Mouse (Mus musculus) thymus, adult 2 months (tissue): Measurements from ENCODE around the gene Fam174a. TPM values are rescaled to one million over a fixed set of nuclear protein-coding genes. Genes with fewer than 3 reads are reported as not detected.

Experiments used
- DNase-seq: peaks from one replicate; pipeline ENCODE4 v3.0.0; 2021
- H3K27ac ChIP-seq: fragments of 200-500 bp; 2 replicates; pipeline ENCODE4 v1.5.1; 2012; ENCODE audit warnings: low read length, control low read depth; ENCODE audit not compliant: control insufficient read depth, insufficient read depth
- H3K27me3 ChIP-seq: fragments of 200-500 bp; 2 replicates; pipeline ENCODE4 v1.6.1; 2012; ENCODE audit warnings: mild to moderate bottlenecking, low read length, moderate library complexity, mixed read lengths; ENCODE audit not compliant: control insufficient read depth, insufficient read depth
- H3K36me3 ChIP-seq: fragments of 200-500 bp; 2 replicates; pipeline ENCODE4 v1.6.1; 2012; ENCODE audit warnings: mild to moderate bottlenecking, low read length, moderate library complexity; ENCODE audit not compliant: control insufficient read depth, insufficient read depth
- H3K4me1 ChIP-seq: fragments of 200-500 bp; replicated peaks from 2 replicates; pipeline ENCODE4 v1.6.1; 2012; ENCODE audit warnings: low read length; ENCODE audit not compliant: control insufficient read depth, insufficient read depth
- H3K4me3 ChIP-seq: fragments of 200-500 bp; 2 replicates; pipeline ENCODE4 v1.5.1; 2012; ENCODE audit warnings: mild to moderate bottlenecking, low read length, control low read depth, moderate library complexity; ENCODE audit not compliant: control insufficient read depth, insufficient read depth
- CTCF ChIP-seq: fragments of 200-500 bp; IDR thresholded peaks from 2 replicates; pipeline ENCODE4 v1.5.1; 2012; ENCODE audit warnings: mild to moderate bottlenecking, control low read depth, low read length, moderate library complexity, borderline replicate concordance; ENCODE audit not compliant: control insufficient read depth, poor library complexity, insufficient read depth; ENCODE audit errors: extremely low read depth
- POLR2A ChIP-seq: fragments of 200-500 bp; IDR thresholded peaks from 2 replicates; pipeline ENCODE4 v1.6.1; 2012; ENCODE audit warnings: mild to moderate bottlenecking, low read length, control low read depth, moderate library complexity; ENCODE audit not compliant: control insufficient read depth, poor library complexity, insufficient read depth; ENCODE audit errors: extremely low read depth
- WGBS: fragments of 180-500 bp; shearing (Covaris S2); methylation state at CpG from one replicate; pipeline ENCODE4 v1.1.7; 2018; 5-methylcytosine and 5-hydroxymethylcytosine counted together
- polyA plus RNA-seq: library from polyadenylated mRNA; depleted of rRNA; stranded (reverse); fragments of >200 nt; gene quantifications from 2 replicates; pipeline ENCODE4 v1.2.3, GENCODE M21; 2012; rRNA removed

Fam174a gene
- 15.9 and 18.4 TPM in 2 replicates for polyA plus RNA-seq

DNA sequence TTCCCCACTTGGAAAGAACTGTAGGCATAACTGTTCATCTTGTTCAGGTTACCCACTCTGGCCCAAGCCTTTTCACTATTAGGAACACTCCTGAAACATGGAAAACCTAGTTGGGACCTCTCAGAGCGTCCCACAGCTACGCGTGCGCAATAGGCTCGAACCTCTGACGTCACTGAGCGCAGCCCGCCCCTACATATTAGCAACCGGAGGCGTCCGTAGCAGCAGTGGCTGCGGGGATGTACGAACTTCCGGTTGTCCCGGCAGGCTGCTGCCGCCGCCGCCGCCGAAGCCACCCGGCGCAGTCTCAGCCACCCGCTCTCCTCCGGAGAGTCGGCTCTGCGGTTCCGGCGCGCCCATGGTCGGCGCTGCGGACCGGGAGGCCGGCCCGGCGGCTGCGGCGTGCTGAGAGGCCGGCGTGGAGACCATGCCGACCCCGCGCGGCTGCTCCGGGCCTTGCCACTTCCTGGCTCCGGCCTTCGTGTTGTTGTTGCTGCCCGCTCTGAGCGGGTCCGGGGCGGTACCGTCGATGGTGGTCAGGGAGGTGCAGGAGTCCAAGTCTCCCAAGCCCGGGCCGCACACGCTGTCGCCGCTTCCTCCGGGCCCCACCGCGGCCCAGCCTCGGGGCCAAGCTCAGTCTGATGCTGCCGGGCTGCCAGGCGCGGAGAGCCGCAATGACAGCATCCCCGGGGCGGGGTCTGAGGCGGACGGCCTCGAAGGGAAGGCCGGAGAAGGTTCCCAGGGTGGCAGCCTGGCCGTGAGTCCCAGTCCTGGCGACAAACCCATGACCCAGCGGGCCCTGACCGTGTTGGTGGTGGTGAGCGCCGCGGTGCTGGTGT, at the start of gene Fam174a:
Gene Fam174a, plus strand, starts transcription at position 231 of the 836 bp plus-strand sequence.
- Histone ChIP-seq H3K27ac (no peak within 1 kb of the TSS), H3K4me1 (peaks cover 4% of the 10 kb centered on the region), H3K27me3 (no peaks in the 10 kb centered on the region), H3K4me3 (peak within 1 kb of the TSS; percentile 84), H3K36me3 (no peaks in the 10 kb centered on the region)
- under 1% methylated on average over 77 of the region's 79 CpGs for WGBS
- peak; percentile 92 for DNase-seq
- TF ChIP-seq CTCF (peak; percentile 32; the same call in 1 of the 2 replicates), POLR2A (0 out of 2 replicates have a peak, but pooled peaks have one; percentile 20)

DNA sequence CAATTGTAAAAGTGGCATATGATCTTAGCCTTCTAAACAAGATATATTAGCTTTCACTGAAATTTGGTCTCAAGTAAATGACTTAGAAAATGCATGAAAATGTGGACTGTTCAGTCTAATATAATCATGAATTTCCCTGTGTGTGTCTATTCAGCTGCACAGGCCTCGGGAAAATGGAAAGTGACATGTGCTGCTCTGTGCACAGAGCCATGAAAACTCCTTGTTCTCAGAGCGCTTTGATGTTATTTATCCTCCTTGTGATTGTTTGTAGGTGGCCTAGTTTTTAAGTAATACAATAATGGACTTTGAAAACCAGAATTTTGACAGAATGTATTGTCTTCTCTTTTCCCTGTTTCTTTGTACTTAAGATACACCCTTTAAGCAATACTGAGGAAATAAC, 49.6 kb upstream of the Fam174a start:
- DNase-seq = no peak
- no peak overlapping the region for H3K27ac ChIP-seq
- no peaks in the 10 kb centered on the region for H3K27me3 ChIP-seq
- 82% methylated on average over 2 of the region's 2 CpGs for WGBS
- H3K4me3 ChIP-seq = no peak overlapping the region
- TF ChIP-seq CTCF = no peak
- TF ChIP-seq POLR2A = no peak
- peaks cover 11% of the 10 kb centered on the region for H3K4me1 ChIP-seq
- H3K36me3 ChIP-seq = no peaks in the 10 kb centered on the region

DNA sequence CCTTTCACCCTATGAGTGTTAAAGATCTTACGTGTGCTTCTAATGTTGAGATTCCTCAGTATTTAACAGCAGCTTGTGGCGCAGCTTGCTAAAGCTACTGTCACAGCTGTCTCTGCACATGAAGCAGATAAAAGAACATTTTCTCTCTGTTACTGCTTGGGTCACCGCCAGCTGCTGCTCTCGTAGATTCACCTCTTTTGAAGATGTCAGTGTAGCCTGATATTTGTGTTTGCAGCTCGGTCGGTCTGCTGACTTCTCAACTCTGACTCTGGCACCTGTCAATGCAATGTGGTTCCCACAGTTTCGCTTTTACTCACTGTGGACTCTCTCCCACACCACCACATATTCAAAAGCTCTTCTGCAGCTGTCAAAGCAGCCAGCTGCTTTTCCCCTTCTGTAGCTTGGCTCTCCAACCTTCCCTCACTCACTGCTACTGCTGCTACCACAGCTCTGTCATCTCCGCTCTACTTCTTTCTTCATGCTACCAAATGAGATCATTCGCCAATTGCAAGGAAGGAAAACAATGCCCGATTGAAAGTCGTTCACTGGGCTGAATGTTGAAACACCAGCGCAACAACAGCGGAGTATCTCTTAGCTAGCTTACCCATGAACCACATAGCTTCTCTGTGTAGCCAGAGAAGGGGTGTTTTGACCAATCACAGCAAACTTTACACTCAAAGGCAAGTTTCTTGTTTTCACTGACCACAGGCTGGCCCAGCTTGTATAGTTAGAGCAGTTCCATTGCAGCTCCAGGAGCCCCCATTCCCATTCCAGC, 45.3 kb upstream of the Fam174a start:
- 5% methylated on average over 13 of the region's 13 CpGs for WGBS
- peak; percentile 65 for DNase-seq

DNA sequence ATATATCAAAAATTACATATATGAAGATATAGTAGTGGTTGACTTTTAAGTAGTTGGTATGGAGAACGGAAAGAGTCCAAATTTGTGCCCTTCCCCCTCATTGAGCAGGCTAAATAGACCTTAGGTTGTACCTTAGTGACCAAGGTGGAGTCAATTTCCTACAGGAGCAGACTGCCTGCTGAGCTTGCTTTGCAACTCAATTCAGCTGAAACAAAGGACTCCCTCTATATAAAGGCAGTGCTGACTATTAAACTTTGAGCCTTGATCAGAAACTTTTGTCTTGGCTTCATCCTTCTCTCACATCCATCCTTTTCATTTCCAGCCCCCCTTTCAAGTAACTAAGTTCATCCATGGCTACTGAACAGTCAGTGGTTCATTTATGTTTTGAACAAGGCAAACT, 40.1 kb upstream of the Fam174a start:
- TF ChIP-seq CTCF (no peak), POLR2A (no peak)
- peaks cover 6% of the 10 kb centered on the region for H3K4me1 ChIP-seq
- H3K36me3 ChIP-seq = no peaks in the 10 kb centered on the region
- H3K4me3 ChIP-seq = no peak overlapping the region
- no peak for DNase-seq
- H3K27ac ChIP-seq = no peak overlapping the region
- H3K27me3 ChIP-seq = no peaks in the 10 kb centered on the region
- WGBS = 89% methylated on average over 1 of the region's 1 CpGs

More for the DNA sequence above, 45.3 kb upstream of the Fam174a start:
- Histone ChIP-seq H3K4me3 (peak overlapping the region; percentile 27), H3K4me1 (peaks cover 15% of the 10 kb centered on the region), H3K27ac (peak overlapping the region; percentile 88), H3K27me3 (no peaks in the 10 kb centered on the region), H3K36me3 (no peaks in the 10 kb centered on the region)
- TF ChIP-seq POLR2A (no peak), CTCF (no peak)

DNA sequence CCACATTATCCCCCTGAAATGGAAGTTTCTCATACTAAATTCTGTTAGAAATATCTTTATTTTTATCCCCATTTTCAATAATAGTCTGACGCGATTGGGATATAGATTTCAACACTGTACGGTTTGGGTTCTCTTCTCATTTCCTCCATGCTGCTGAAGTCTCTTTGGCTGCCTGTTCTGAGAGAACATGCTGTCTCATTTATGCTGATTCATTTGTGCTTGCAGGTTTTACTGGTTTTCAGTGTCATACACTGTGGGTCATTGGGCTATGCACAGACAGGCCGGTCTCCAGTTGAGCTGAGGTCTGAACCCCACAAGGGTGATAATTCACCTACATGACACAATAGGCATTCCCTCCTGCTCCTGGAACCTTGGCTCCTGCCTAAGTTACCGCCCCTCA, 5.1 kb upstream of the Fam174a start:
- 67% methylated on average over 5 of the region's 5 CpGs for WGBS
- TF ChIP-seq CTCF (no peak), POLR2A (no peak)

DNA sequence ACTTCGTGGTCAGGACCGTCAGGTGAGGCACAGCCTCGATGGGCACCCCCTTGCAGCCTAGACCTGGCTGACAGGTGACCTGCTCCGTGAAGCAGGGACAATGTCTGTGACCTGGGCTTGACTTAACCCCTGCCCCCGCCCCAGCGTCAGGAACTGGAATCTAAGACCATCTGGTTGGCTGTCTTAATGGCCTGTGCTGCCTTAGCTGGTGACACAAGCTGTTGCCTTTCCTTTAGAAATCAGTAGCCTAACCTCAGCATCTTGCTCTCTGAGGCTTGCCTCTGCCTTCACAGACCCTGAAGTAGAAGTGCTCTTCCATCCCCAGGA, 769 bp downstream of the Fam174a start:
- no peaks in the 10 kb centered on the region for H3K36me3 ChIP-seq
- TF ChIP-seq POLR2A (no peak), CTCF (no peak)

More for the DNA sequence above, 5.1 kb upstream of the Fam174a start:
- Histone ChIP-seq H3K4me3 (no peak overlapping the region), H3K27ac (no peak overlapping the region), H3K4me1 (no peaks in the 10 kb centered on the region), H3K36me3 (no peaks in the 10 kb centered on the region), H3K27me3 (no peaks in the 10 kb centered on the region)
- DNase-seq = no peak

More for the DNA sequence above, 769 bp downstream of the Fam174a start:
- H3K27ac ChIP-seq = no peak overlapping the region
- peaks cover 4% of the 10 kb centered on the region for H3K4me1 ChIP-seq
- WGBS = 0% methylated on average over 6 of the region's 6 CpGs
- H3K27me3 ChIP-seq = no peaks in the 10 kb centered on the region
- H3K4me3 ChIP-seq = peak overlapping the region; percentile 84
- DNase-seq = no peak
